Mouse (Mus musculus): ENCODE data around the gene Nckap5.

GRCm38 (mm10) chr1:126438000-126438572 is 392.5 kb downstream of the Nckap5 start:
- no peak for TF ChIP-seq HCFC1 (IDR thresholded peaks at IDR 0.05; ENCODE audit: borderline replicate concordance, insufficient read depth, low read length)
- no peak for TF ChIP-seq CHD2 (IDR thresholded peaks at IDR 0.05; ENCODE audit: low read depth, low read length)

All from ES-E14 (cell line).